Mouse (Mus musculus) ES-Bruce4 (cell line): ENCODE measurements around the gene Klhdc9. TPM values are rescaled to one million over a fixed set of nuclear protein-coding genes. Genes with fewer than 3 reads are reported as not detected.

Source experiments
- H3K27ac ChIP-seq: 2 replicates; pipeline ENCODE4 v1.5.1; 2012; ENCODE audit warnings: low read length, inconsistent platforms; ENCODE audit not compliant: insufficient read depth
- H3K27me3 ChIP-seq: 2 replicates; pipeline ENCODE4 v1.6.1; 2012; ENCODE audit warnings: mild to moderate bottlenecking, low read length, inconsistent platforms; ENCODE audit not compliant: control insufficient read depth, poor library complexity, insufficient read depth, severe bottlenecking
- H3K36me3 ChIP-seq: 2 replicates; pipeline ENCODE4 v1.6.1; 2012; ENCODE audit warnings: inconsistent platforms, mild to moderate bottlenecking, low read length, moderate library complexity; ENCODE audit not compliant: control insufficient read depth, poor library complexity, insufficient read depth, severe bottlenecking
- H3K4me1 ChIP-seq: one replicate; pipeline ENCODE4 v1.8.1; 2011; ENCODE audit warnings: low read length; ENCODE audit not compliant: control insufficient read depth, insufficient read depth
- H3K4me3 ChIP-seq: 2 replicates; pipeline ENCODE4 v1.5.1; 2011; ENCODE audit warnings: low read depth, mild to moderate bottlenecking, low read length
- H3K9ac ChIP-seq: 2 replicates; pipeline ENCODE4 v1.6.1; 2012; ENCODE audit warnings: low read depth, mild to moderate bottlenecking, inconsistent platforms; ENCODE audit not compliant: poor library complexity, severe bottlenecking
- H3K9me3 ChIP-seq: replicated peaks from 2 replicates; pipeline ENCODE4 v1.6.1; 2012; ENCODE audit warnings: mild to moderate bottlenecking, low read length, inconsistent platforms; ENCODE audit not compliant: control insufficient read depth, poor library complexity, insufficient read depth, severe bottlenecking
- CTCF ChIP-seq: IDR thresholded peaks from one replicate; pipeline ENCODE4 v1.8.1; 2011; ENCODE audit warnings: low read depth, low read length
- EP300 ChIP-seq: IDR thresholded peaks from 2 replicates; pipeline ENCODE4 v1.6.1; 2011; ENCODE audit warnings: low read depth, low read length; ENCODE audit not compliant: insufficient read depth
- POLR2A ChIP-seq: IDR thresholded peaks from one replicate; pipeline ENCODE4 v1.8.1; 2011; ENCODE audit warnings: low read length; ENCODE audit not compliant: insufficient read depth
- polyA plus RNA-seq: library from polyadenylated mRNA; stranded (reverse); fragments of >200 nt; gene quantifications from 2 replicates; pipeline ENCODE4 v1.2.4, GENCODE M21; 2011; ENCODE audit warnings: low read depth; ENCODE audit not compliant: missing spikeins, insufficient read depth, insufficient read length

Klhdc9 gene
- polyA plus RNA-seq: 0.52 and 0.73 TPM in 2 replicates

DNA sequence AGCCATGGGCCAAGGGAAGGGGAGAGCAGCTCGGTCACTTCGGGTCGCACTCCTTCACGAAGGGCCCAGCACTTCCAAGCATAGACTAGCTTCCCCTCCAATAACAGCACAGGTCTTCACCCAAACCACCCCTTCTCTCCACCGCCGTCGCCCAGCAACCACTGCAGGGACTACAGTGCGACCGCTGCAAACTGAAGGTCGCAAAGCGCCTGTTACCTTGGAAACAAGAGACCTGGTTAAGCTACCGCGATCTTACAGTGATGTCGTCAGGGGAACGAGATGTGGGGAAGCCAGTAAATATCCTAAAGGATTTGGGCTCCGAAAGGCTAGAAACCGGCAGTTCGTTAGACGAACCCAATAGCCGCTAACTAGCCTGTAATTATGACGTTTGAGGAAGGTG lies at the start of gene Klhdc9:
Gene Klhdc9 (minus strand): TSS at position 143 of the 400 bp plus-strand sequence.
- Histone ChIP-seq H3K4me3 (peak within 1 kb of the TSS; percentile 78), H3K36me3 (peaks cover 18% of the 10 kb centered on the region), H3K4me1 (no peaks in the 10 kb centered on the region), H3K27me3 (no peaks in the 10 kb centered on the region), H3K9ac (peak within 1 kb of the TSS; percentile 62), H3K27ac (peak within 1 kb of the TSS; percentile 79), H3K9me3 (no peaks in the 10 kb centered on the region)
- TF ChIP-seq POLR2A: no peak
- no peak for TF ChIP-seq CTCF
- TF ChIP-seq EP300: no peak

DNA sequence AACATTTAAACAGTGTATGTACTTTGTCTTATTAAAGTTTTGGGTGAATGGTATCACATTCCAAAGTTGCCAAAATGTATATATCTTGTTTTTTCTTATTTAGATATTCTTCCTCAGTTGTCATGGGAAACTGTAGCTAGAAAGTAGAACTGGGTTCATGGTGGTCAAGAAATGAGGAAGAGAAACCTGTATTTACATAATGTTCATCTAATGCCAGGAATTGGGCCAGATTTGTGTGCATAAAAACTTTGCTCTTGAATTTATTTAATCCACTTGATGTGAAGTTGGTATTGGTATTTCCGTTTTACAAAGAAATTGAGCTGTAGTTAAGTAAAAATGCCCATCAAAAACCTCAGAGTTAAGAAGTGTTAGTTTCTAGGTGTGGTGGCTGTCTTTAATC lies 49.6 kb upstream of the Klhdc9 start:
- Histone ChIP-seq H3K9me3 (no peaks in the 10 kb centered on the region), H3K27ac (no peak overlapping the region), H3K36me3 (peaks cover under 1% of the 10 kb centered on the region; the same call in 1 of the 2 replicates), H3K9ac (no peak overlapping the region), H3K4me1 (no peaks in the 10 kb centered on the region), H3K27me3 (no peaks in the 10 kb centered on the region), H3K4me3 (no peak overlapping the region)
- TF ChIP-seq CTCF (no peak), EP300 (no peak), POLR2A (no peak)

DNA sequence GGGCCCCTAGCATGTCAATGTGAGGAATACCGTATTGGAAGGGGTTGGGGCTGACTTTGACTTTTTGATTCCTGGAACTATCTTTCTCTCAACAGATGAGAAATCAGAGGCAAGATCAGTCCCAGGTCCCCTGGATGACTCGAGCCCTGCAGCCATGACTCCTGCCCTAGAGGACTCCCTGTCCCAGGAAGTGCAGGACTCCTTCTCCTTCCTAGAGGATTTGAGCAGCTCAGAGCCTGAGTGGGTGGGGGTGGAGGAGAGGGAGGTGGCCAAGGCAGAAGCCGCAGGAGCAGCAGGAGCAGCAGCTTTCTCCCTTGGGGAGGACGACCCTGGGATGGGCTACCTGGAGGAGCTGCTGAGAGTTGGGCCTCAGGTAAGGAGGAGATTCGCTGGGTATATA lies 46.7 kb upstream of the Klhdc9 start:
- TF ChIP-seq EP300 (no peak), POLR2A (no peak), CTCF (no peak)
- Histone ChIP-seq H3K36me3 (no peaks in the 10 kb centered on the region), H3K9ac (no peak overlapping the region)

DNA sequence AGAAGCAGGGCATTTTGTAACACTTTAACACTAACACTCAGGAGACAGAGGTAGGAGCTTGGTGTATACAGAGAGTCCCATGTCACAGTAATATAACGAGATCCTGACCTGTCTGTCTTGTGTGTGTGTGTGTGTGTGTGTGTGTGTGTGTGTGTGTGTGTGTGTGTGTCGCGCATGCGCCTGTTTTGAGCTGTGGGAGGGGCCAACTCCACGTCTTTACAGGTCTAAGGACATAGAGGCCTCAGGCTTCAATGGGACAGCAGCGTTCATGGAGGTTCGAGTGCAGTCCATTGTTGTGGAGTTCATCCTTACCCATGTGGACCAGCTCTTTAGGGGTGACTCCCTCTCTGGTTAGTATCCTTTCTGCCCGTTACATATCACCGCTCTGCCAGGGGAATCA lies 42.4 kb upstream of the Klhdc9 start:
- no peak overlapping the region for H3K9ac ChIP-seq

More for the DNA sequence above, 46.7 kb upstream of the Klhdc9 start:
- no peaks in the 10 kb centered on the region for H3K4me1 ChIP-seq
- H3K4me3 ChIP-seq: no peak overlapping the region
- no peaks in the 10 kb centered on the region for H3K9me3 ChIP-seq
- no peak overlapping the region for H3K27ac ChIP-seq
- H3K27me3 ChIP-seq: no peaks in the 10 kb centered on the region

DNA sequence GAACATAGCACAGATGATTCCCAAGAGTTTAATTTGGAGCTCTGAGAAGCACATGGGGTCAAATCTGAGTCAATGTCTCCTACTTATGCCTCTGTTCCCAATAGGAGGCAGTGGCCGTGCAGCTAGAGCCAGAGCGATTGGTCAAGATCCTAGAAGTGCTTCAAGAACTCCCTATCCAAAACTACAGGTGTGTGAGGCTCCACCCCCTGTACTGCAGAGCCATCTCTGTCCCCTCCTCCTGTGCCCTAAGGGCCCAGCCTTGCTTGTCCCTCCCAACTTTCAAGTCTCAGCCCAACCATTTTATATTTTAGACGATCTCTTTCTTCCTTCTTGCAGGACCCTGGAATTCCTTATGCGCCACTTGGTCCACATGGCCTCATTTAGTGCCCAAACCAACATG lies 41.2 kb upstream of the Klhdc9 start:
- Histone ChIP-seq H3K4me3 (no peak overlapping the region), H3K27me3 (no peaks in the 10 kb centered on the region), H3K4me1 (no peaks in the 10 kb centered on the region), H3K9me3 (no peaks in the 10 kb centered on the region), H3K27ac (no peak overlapping the region), H3K36me3 (no peaks in the 10 kb centered on the region), H3K9ac (no peak overlapping the region)
- TF ChIP-seq POLR2A: no peak
- TF ChIP-seq EP300: no peak
- TF ChIP-seq CTCF: no peak

More for the DNA sequence above, 42.4 kb upstream of the Klhdc9 start:
- H3K9me3 ChIP-seq: no peaks in the 10 kb centered on the region
- no peak overlapping the region for H3K4me3 ChIP-seq
- TF ChIP-seq EP300 (no peak), CTCF (no peak), POLR2A (no peak)
- no peaks in the 10 kb centered on the region for H3K27me3 ChIP-seq
- H3K4me1 ChIP-seq: no peaks in the 10 kb centered on the region
- no peak overlapping the region for H3K27ac ChIP-seq
- H3K36me3 ChIP-seq: no peaks in the 10 kb centered on the region

DNA sequence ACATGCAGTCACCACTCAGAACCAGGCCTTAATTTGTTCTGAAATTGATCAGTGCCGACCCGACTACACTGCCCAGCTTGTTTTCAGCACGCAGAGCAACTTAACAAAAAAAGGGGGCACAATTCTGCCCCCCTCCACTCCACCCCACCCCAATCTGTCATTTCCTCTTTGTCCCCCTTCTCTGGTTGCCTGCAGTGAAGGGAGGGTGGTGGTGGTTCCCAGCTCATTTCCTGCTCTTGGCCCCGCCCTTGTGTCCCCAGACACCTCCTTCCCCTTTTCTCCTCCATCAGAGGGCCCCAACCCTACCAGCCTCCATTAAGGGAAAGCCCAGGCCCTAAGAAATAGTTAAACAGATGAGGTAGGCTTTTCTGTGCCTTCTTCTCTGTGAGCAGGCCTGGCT lies 29.5 kb upstream of the Klhdc9 start:
- H3K9me3 ChIP-seq: no peaks in the 10 kb centered on the region
- no peak overlapping the region for H3K9ac ChIP-seq
- 0 out of 2 replicates have a peak, but pooled peaks have one; percentile 26 for TF ChIP-seq EP300
- TF ChIP-seq POLR2A: no peak
- H3K27ac ChIP-seq: no peak overlapping the region
- peaks cover 4% of the 10 kb centered on the region for H3K4me1 ChIP-seq
- H3K27me3 ChIP-seq: no peaks in the 10 kb centered on the region
- no peaks in the 10 kb centered on the region for H3K36me3 ChIP-seq
- no peak overlapping the region for H3K4me3 ChIP-seq
